Mouse (Mus musculus) hindbrain, postnatal 0 days (tissue): ENCODE measurements around the gene Raly. TPM values are rescaled to one million over a fixed set of nuclear protein-coding genes. Genes with fewer than 3 reads are reported as not detected.

Source experiments
- ATAC-seq: fragments of 200-750 bp; cut with Nextera tagmentation; 2 replicates; pipeline ENCODE4 v1.8.0; 2017; ENCODE audit warnings: mild to moderate bottlenecking, moderate TSS enrichment, moderate library complexity
- DNase-seq: peaks from one replicate; pipeline ENCODE4 v3.0.0-alpha.2; 2015; ENCODE audit warnings: low spot score
- H3K27ac ChIP-seq: fragments of 300-500 bp; sonication (generic); 2 replicates; pipeline ENCODE4 v1.5.1; 2014; ENCODE audit warnings: mild to moderate bottlenecking
- H3K27me3 ChIP-seq: fragments of 300-500 bp; sonication (generic); 2 replicates; pipeline ENCODE4 v1.6.1; 2014; ENCODE audit warnings: low read length, mixed read lengths; ENCODE audit not compliant: insufficient read depth
- H3K36me3 ChIP-seq: fragments of 300-500 bp; sonication (generic); 2 replicates; pipeline ENCODE4 v1.6.1; 2014; ENCODE audit warnings: low read length, mixed read lengths; ENCODE audit not compliant: insufficient read depth
- H3K4me1 ChIP-seq: fragments of 300-500 bp; sonication (generic); 2 replicates; pipeline ENCODE4 v1.6.1; 2014; ENCODE audit warnings: antibody characterized with exemption, low read length, mixed read lengths; ENCODE audit not compliant: insufficient read depth
- H3K4me2 ChIP-seq: fragments of 300-500 bp; sonication (generic); 2 replicates; pipeline ENCODE4 v1.6.1; 2014; ENCODE audit warnings: low read depth, mild to moderate bottlenecking, low read length, moderate library complexity, mixed read lengths
- H3K4me3 ChIP-seq: fragments of 300-500 bp; sonication (generic); 2 replicates; pipeline ENCODE4 v1.5.1; 2014; ENCODE audit warnings: low read length
- H3K9ac ChIP-seq: fragments of 300-500 bp; sonication (generic); replicated peaks from 2 replicates; pipeline ENCODE4 v1.6.1; 2014; ENCODE audit warnings: mild to moderate bottlenecking, low read length, moderate library complexity, mixed read lengths
- H3K9me3 ChIP-seq: fragments of 300-500 bp; sonication (generic); 2 replicates; pipeline ENCODE4 v1.6.1; 2016; ENCODE audit warnings: low read length, mixed read lengths
- CTCF ChIP-seq: IDR thresholded peaks from 2 replicates; pipeline ENCODE4 v1.5.1; 2016; ENCODE audit warnings: antibody characterized with exemption, control low read depth, low read depth
- whole genome bisulfite sequencing: fragments of 180-500 bp; shearing (Covaris S2); extraction: QIAGEN DNeasy Blood & Tissue Kit; methylation state at CpG from one replicate; pipeline ENCODE4 v1.1.7; 2014; 5-methylcytosine and 5-hydroxymethylcytosine counted together
- polyA plus RNA-seq: library from polyadenylated mRNA; unstranded; fragments of >200 nt; fragmentation: Nextera tagmentation; extraction: Ambion mirVana; gene quantifications from 2 replicates; pipeline ENCODE4 v1.2.1, GENCODE M21; 2015
- total RNA-seq: library from RNA; depleted of rRNA; stranded (reverse); fragments of >200 nt; gene quantifications from 2 replicates; pipeline ENCODE4 v1.2.3, GENCODE M21; 2014

The Raly gene
- total and polyA plus RNA-seq, 2 experiments from 2014 or later, result 25.5 to 180 TPM

GRCm38 (mm10) chr2:154868106-154868505, 77.2 kb downstream of the Raly start:
- H3K36me3 ChIP-seq, result peaks cover 54% of the 10 kb centered on the region
- WGBS, result 80% methylated on average over 1 of the region's 1 CpGs
- no peaks in the 10 kb centered on the region for H3K9me3 ChIP-seq
- no peak overlapping the region for H3K4me3 ChIP-seq
- no peak overlapping the region for H3K27ac ChIP-seq
- no peaks in the 10 kb centered on the region for H3K4me1 ChIP-seq
- no peak for TF ChIP-seq CTCF
- no peaks in the 10 kb centered on the region for H3K27me3 ChIP-seq
- H3K9ac ChIP-seq, result no peak overlapping the region
- DNase-seq, result no peak
- no peak for ATAC-seq
- H3K4me2 ChIP-seq, result no peak overlapping the region

- H3K27ac ChIP-seq, result no peak overlapping the region
- no peaks in the 10 kb centered on the region for H3K27me3 ChIP-seq
- DNase-seq (no peak), ATAC-seq (no peak)
- no peak for TF ChIP-seq CTCF
- no peak overlapping the region for H3K9ac ChIP-seq
- H3K4me2 ChIP-seq, result no peak overlapping the region
- H3K9me3 ChIP-seq, result no peaks in the 10 kb centered on the region
- no peaks in the 10 kb centered on the region for H3K4me1 ChIP-seq
- no peak overlapping the region for H3K4me3 ChIP-seq
- H3K36me3 ChIP-seq, result peaks cover 54% of the 10 kb centered on the region
Observed at GRCm38 (mm10) chr2:154869954-154870641, 79.2 kb downstream of the Raly start.

GRCm38 (mm10) chr2:154876621-154877020, 85.7 kb downstream of the Raly start:
- no peak overlapping the region for H3K27ac ChIP-seq
- H3K9ac ChIP-seq, result no peak overlapping the region
- no peaks in the 10 kb centered on the region for H3K9me3 ChIP-seq
- H3K36me3 ChIP-seq, result peaks cover 40% of the 10 kb centered on the region
- H3K4me2 ChIP-seq, result no peak overlapping the region
- ATAC-seq (no peak), DNase-seq (no peak)
- H3K4me3 ChIP-seq, result no peak overlapping the region
- H3K4me1 ChIP-seq, result no peaks in the 10 kb centered on the region
- no peaks in the 10 kb centered on the region for H3K27me3 ChIP-seq
- WGBS, result 80% methylated on average over 2 of the region's 2 CpGs
- TF ChIP-seq CTCF, result no peak

GRCm38 (mm10) chr2:154891585-154891984, 100.7 kb downstream of the Raly start:
- H3K4me1 ChIP-seq, result peaks cover 8% of the 10 kb centered on the region
- no peak for TF ChIP-seq CTCF
- WGBS, result 10% methylated on average over 2 of the region's 2 CpGs
- H3K27me3 ChIP-seq, result no peaks in the 10 kb centered on the region
- DNase-seq (no peak), ATAC-seq (no peak)
- H3K4me3 ChIP-seq, result peak overlapping the region; percentile 69
- peak overlapping the region; percentile 70 for H3K9ac ChIP-seq
- H3K27ac ChIP-seq, result 0 out of 2 replicates have a peak overlapping the region, but pooled peaks have one; percentile 67
- peak overlapping the region; percentile 92 for H3K4me2 ChIP-seq
- H3K9me3 ChIP-seq, result no peaks in the 10 kb centered on the region
- no peaks in the 10 kb centered on the region for H3K36me3 ChIP-seq

GRCm38 (mm10) chr2:154892201-154893044, 101.5 kb downstream of the Raly start, which contains the start of gene Eif2s2:
TSS of gene Eif2s2 (minus strand) at chr2:154892935.
- Histone ChIP-seq H3K36me3 (no peaks in the 10 kb centered on the region), H3K27ac (peak within 1 kb of the TSS; percentile 67), H3K9ac (peak within 1 kb of the TSS; percentile 70), H3K27me3 (no peaks in the 10 kb centered on the region), H3K4me3 (peak within 1 kb of the TSS; percentile 69), H3K4me1 (peaks cover 8% of the 10 kb centered on the region), H3K9me3 (no peaks in the 10 kb centered on the region), H3K4me2 (peak within 1 kb of the TSS; percentile 92)
- ATAC-seq (peak; percentile 99), DNase-seq (peak; percentile 99)
- under 1% methylated on average over 75 of the region's 75 CpGs for WGBS
- TF ChIP-seq CTCF, result no peak

- Histone ChIP-seq H3K36me3 (no peaks in the 10 kb centered on the region), H3K4me2 (peak overlapping the region; percentile 92), H3K9me3 (no peaks in the 10 kb centered on the region), H3K4me1 (peaks cover 8% of the 10 kb centered on the region), H3K4me3 (peak overlapping the region; percentile 69), H3K27ac (no peak overlapping the region), H3K27me3 (no peaks in the 10 kb centered on the region), H3K9ac (0 out of 2 replicates have a peak overlapping the region, but pooled peaks have one; percentile 37)
- ATAC-seq (peak; percentile 19; the same call in 1 of the 2 replicates), DNase-seq (no peak)
- TF ChIP-seq CTCF, result no peak
- 6% methylated on average over 12 of the region's 12 CpGs for WGBS
Observed at GRCm38 (mm10) chr2:154893045-154893385, 102.1 kb downstream of the Raly start.
